Mouse (Mus musculus) frontal cortex, postnatal 10 days (tissue): ENCODE results near the gene Notch4.

Experiments
- DNase-seq, 2 experiments: peaks; one replicate each; pipeline ENCODE4 v3.0.0; 2022; ENCODE audit warnings: low spot score in 2 of 2, mixed read lengths in 1 of 2

Notch4 gene

GRCm38 (mm10) chr17:34593752-34594525 lies 29.9 kb downstream of the Notch4 start:
- peak in 1 of 2 experiments; percentile 27 for DNase-seq

GRCm38 (mm10) chr17:34596098-34596497 lies 32.0 kb downstream of the Notch4 start:
- DNase-seq = no peak

- peak in 1 of 2 experiments; percentile 17 for DNase-seq
These were observed 33.6 kb downstream of the Notch4 start, which contains the start of gene Ager for GRCm38 (mm10) chr17:34597566-34598095. Gene Ager (plus strand): TSS chr17:34597862.

- DNase-seq = no peak
These were observed 35.8 kb downstream of the Notch4 start for GRCm38 (mm10) chr17:34599891-34600290.

GRCm38 (mm10) chr17:34601796-34602195 lies 37.7 kb downstream of the Notch4 start:
- DNase-seq = no peak

GRCm38 (mm10) chr17:34603375-34604060 lies 39.5 kb downstream of the Notch4 start, which contains the start of gene Rnf5:
Gene Rnf5 (minus strand): TSS chr17:34603690.
- DNase-seq = peak; percentile 99 to 100

- peak; percentile 98 for DNase-seq
These were observed 40.0 kb downstream of the Notch4 start, which contains the start of gene Agpat1 for GRCm38 (mm10) chr17:34604061-34604508. Gene Agpat1 (plus strand): TSS chr17:34604262.

GRCm38 (mm10) chr17:34604511-34605237 lies 40.6 kb downstream of the Notch4 start:
- DNase-seq = no peak

- peak; percentile 96 to 98 for DNase-seq
These were observed 41.5 kb downstream of the Notch4 start for GRCm38 (mm10) chr17:34605609-34606008.

- no peak for DNase-seq
These were observed 42.3 kb downstream of the Notch4 start for GRCm38 (mm10) chr17:34606186-34607039.

GRCm38 (mm10) chr17:34607997-34608396 lies 43.9 kb downstream of the Notch4 start:
- no peak for DNase-seq

GRCm38 (mm10) chr17:34611050-34611449 lies 47.0 kb downstream of the Notch4 start:
- DNase-seq = no peak

- no peak for DNase-seq
These were observed 49.1 kb downstream of the Notch4 start for GRCm38 (mm10) chr17:34613054-34613645.

GRCm38 (mm10) chr17:34613830-34614229 lies 49.8 kb downstream of the Notch4 start:
- DNase-seq = no peak

- no peak for DNase-seq
These were observed 51.8 kb downstream of the Notch4 start, which contains the start of gene Egfl8 for GRCm38 (mm10) chr17:34615871-34616270. Gene Egfl8 (minus strand): TSS chr17:34615971.

- DNase-seq = peak in 1 of 2 experiments; percentile 49
These were observed 54.9 kb downstream of the Notch4 start for GRCm38 (mm10) chr17:34618999-34619398.

GRCm38 (mm10) chr17:34621006-34621405 lies 56.9 kb downstream of the Notch4 start:
- no peak for DNase-seq

GRCm38 (mm10) chr17:34623161-34623560 lies 59.1 kb downstream of the Notch4 start:
- no peak for DNase-seq

GRCm38 (mm10) chr17:34624981-34625380 lies 60.9 kb downstream of the Notch4 start:
- DNase-seq = no peak

- DNase-seq = no peak
These were observed 62.1 kb downstream of the Notch4 start for GRCm38 (mm10) chr17:34626062-34626772.
